Mouse (Mus musculus): ENCODE data around the gene AU022252. TPM values are rescaled to one million over a fixed set of nuclear protein-coding genes. Genes with fewer than 3 reads are reported as not detected.

Gene AU022252
- polyA plus RNA-seq, 1 experiment from 2014 or later, result 28.8 TPM

GRCm38 (mm10) chr4:119185771-119186170 lies 46.7 kb downstream of the AU022252 start:
- Histone ChIP-seq H3K4me1 (ENCODE audit: control insufficient read depth, insufficient read depth, low read length) (no peaks in the 10 kb centered on the region), H3K36me3 (ENCODE audit: control insufficient read depth, insufficient read depth, low read length) (no peaks in the 10 kb centered on the region), H3K27me3 (replicated peaks; ENCODE audit: control insufficient read depth, insufficient read depth, low read length) (no peaks in the 10 kb centered on the region), H3K4me3 (ENCODE audit: low read depth, low read length) (no peak overlapping the region), H3K9me3 (replicated peaks; ENCODE audit: control insufficient read depth, low read length) (no peaks in the 10 kb centered on the region), H3K27ac (ENCODE audit: low read depth, low read length) (no peak overlapping the region), H3K9ac (ENCODE audit: low read length) (no peak overlapping the region), H3K4me2 (ENCODE audit: low read length) (no peak overlapping the region)
- WGBS, result 85% methylated on average over 4 of the region's 4 CpGs
- DNase-seq (ENCODE audit: low spot score) (no peak), ATAC-seq (no peak)

GRCm38 (mm10) chr4:119183525-119183924 lies 49.0 kb downstream of the AU022252 start:
- Histone ChIP-seq H3K9me3 (replicated peaks; ENCODE audit: control insufficient read depth, low read length) (no peaks in the 10 kb centered on the region), H3K4me1 (ENCODE audit: control insufficient read depth, insufficient read depth, low read length) (no peaks in the 10 kb centered on the region), H3K9ac (ENCODE audit: low read length) (no peak overlapping the region), H3K4me2 (ENCODE audit: low read length) (no peak overlapping the region), H3K27me3 (replicated peaks; ENCODE audit: control insufficient read depth, insufficient read depth, low read length) (no peaks in the 10 kb centered on the region), H3K4me3 (ENCODE audit: low read depth, low read length) (no peak overlapping the region), H3K36me3 (ENCODE audit: control insufficient read depth, insufficient read depth, low read length) (no peaks in the 10 kb centered on the region), H3K27ac (ENCODE audit: low read depth, low read length) (no peak overlapping the region)
- ATAC-seq (no peak), DNase-seq (ENCODE audit: low spot score) (no peak)
- WGBS, result 58% methylated on average over 1 of the region's 1 CpGs

GRCm38 (mm10) chr4:119181456-119181855 lies 51.1 kb downstream of the AU022252 start:
- Histone ChIP-seq H3K27me3 (replicated peaks; ENCODE audit: control insufficient read depth, insufficient read depth, low read length) (no peaks in the 10 kb centered on the region), H3K4me1 (ENCODE audit: control insufficient read depth, insufficient read depth, low read length) (no peaks in the 10 kb centered on the region), H3K4me3 (ENCODE audit: low read depth, low read length) (no peak overlapping the region), H3K36me3 (ENCODE audit: control insufficient read depth, insufficient read depth, low read length) (no peaks in the 10 kb centered on the region), H3K9ac (ENCODE audit: low read length) (no peak overlapping the region), H3K9me3 (replicated peaks; ENCODE audit: control insufficient read depth, low read length) (no peaks in the 10 kb centered on the region), H3K4me2 (ENCODE audit: low read length) (no peak overlapping the region), H3K27ac (ENCODE audit: low read depth, low read length) (no peak overlapping the region)
- ATAC-seq (no peak), DNase-seq (ENCODE audit: low spot score) (no peak)
- WGBS, result 89% methylated on average over 9 of the region's 9 CpGs

GRCm38 (mm10) chr4:119180133-119180707 lies 52.3 kb downstream of the AU022252 start:
- ATAC-seq (no peak), DNase-seq (ENCODE audit: low spot score) (no peak)
- Histone ChIP-seq H3K27ac (ENCODE audit: low read depth, low read length) (no peak overlapping the region), H3K4me3 (ENCODE audit: low read depth, low read length) (no peak overlapping the region), H3K36me3 (ENCODE audit: control insufficient read depth, insufficient read depth, low read length) (no peaks in the 10 kb centered on the region), H3K9me3 (replicated peaks; ENCODE audit: control insufficient read depth, low read length) (no peaks in the 10 kb centered on the region), H3K27me3 (replicated peaks; ENCODE audit: control insufficient read depth, insufficient read depth, low read length) (no peaks in the 10 kb centered on the region), H3K9ac (ENCODE audit: low read length) (no peak overlapping the region), H3K4me1 (ENCODE audit: control insufficient read depth, insufficient read depth, low read length) (no peaks in the 10 kb centered on the region), H3K4me2 (ENCODE audit: low read length) (no peak overlapping the region)
- 53% methylated on average over 4 of the region's 4 CpGs for WGBS

- Histone ChIP-seq H3K4me1 (ENCODE audit: control insufficient read depth, insufficient read depth, low read length) (no peaks in the 10 kb centered on the region), H3K4me3 (ENCODE audit: low read depth, low read length) (no peak overlapping the region), H3K9me3 (replicated peaks; ENCODE audit: control insufficient read depth, low read length) (no peaks in the 10 kb centered on the region), H3K36me3 (ENCODE audit: control insufficient read depth, insufficient read depth, low read length) (no peaks in the 10 kb centered on the region), H3K4me2 (ENCODE audit: low read length) (no peak overlapping the region), H3K9ac (ENCODE audit: low read length) (no peak overlapping the region), H3K27ac (ENCODE audit: low read depth, low read length) (no peak overlapping the region), H3K27me3 (replicated peaks; ENCODE audit: control insufficient read depth, insufficient read depth, low read length) (no peaks in the 10 kb centered on the region)
- ATAC-seq (no peak), DNase-seq (ENCODE audit: low spot score) (no peak)
- WGBS, result 83% methylated on average over 18 of the region's 18 CpGs
Measured at GRCm38 (mm10) chr4:119178331-119178730, 54.2 kb downstream of the AU022252 start.

GRCm38 (mm10) chr4:119177702-119178101 lies 54.8 kb downstream of the AU022252 start:
- Histone ChIP-seq H3K4me3 (ENCODE audit: low read depth, low read length) (no peak overlapping the region), H3K4me2 (ENCODE audit: low read length) (no peak overlapping the region), H3K9ac (ENCODE audit: low read length) (no peak overlapping the region), H3K36me3 (ENCODE audit: control insufficient read depth, insufficient read depth, low read length) (no peaks in the 10 kb centered on the region), H3K9me3 (replicated peaks; ENCODE audit: control insufficient read depth, low read length) (no peaks in the 10 kb centered on the region), H3K4me1 (ENCODE audit: control insufficient read depth, insufficient read depth, low read length) (peaks cover 5% of the 10 kb centered on the region), H3K27ac (ENCODE audit: low read depth, low read length) (no peak overlapping the region), H3K27me3 (replicated peaks; ENCODE audit: control insufficient read depth, insufficient read depth, low read length) (no peaks in the 10 kb centered on the region)
- 80% methylated on average over 5 of the region's 5 CpGs for WGBS
- no peak for DNase-seq (ENCODE audit: low spot score)
- no peak for ATAC-seq

- peak within 1 kb of the TSS; percentile 64 for H3K4me2 ChIP-seq (ENCODE audit: low read length)
- no peaks in the 10 kb centered on the region for H3K9me3 ChIP-seq (replicated peaks; ENCODE audit: control insufficient read depth, low read length)
- H3K4me3 ChIP-seq (ENCODE audit: low read depth, low read length), result peak within 1 kb of the TSS; percentile 73
- H3K36me3 ChIP-seq (ENCODE audit: control insufficient read depth, insufficient read depth, low read length), result peaks cover 17% of the 10 kb centered on the region
- H3K9ac ChIP-seq (ENCODE audit: low read length), result peak within 1 kb of the TSS; percentile 85
- under 1% methylated on average over 39 of the region's 40 CpGs for WGBS
- DNase-seq (ENCODE audit: low spot score) (peak; percentile 99), ATAC-seq (peak; percentile 100)
- H3K27ac ChIP-seq (ENCODE audit: low read depth, low read length), result no peak within 1 kb of the TSS
- no peaks in the 10 kb centered on the region for H3K27me3 ChIP-seq (replicated peaks; ENCODE audit: control insufficient read depth, insufficient read depth, low read length)
- peaks cover 6% of the 10 kb centered on the region for H3K4me1 ChIP-seq (ENCODE audit: control insufficient read depth, insufficient read depth, low read length)
Measured at GRCm38 (mm10) chr4:119173851-119174453, 58.6 kb downstream of the AU022252 start, which contains the start of gene Zfp691. Gene Zfp691 (minus strand): TSS chr4:119174195.

GRCm38 (mm10) chr4:119172919-119173650 lies 59.4 kb downstream of the AU022252 start:
- no peaks in the 10 kb centered on the region for H3K27me3 ChIP-seq (replicated peaks; ENCODE audit: control insufficient read depth, insufficient read depth, low read length)
- DNase-seq (ENCODE audit: low spot score), result no peak
- peaks cover 23% of the 10 kb centered on the region for H3K36me3 ChIP-seq (ENCODE audit: control insufficient read depth, insufficient read depth, low read length)
- no peak overlapping the region for H3K27ac ChIP-seq (ENCODE audit: low read depth, low read length)
- H3K9ac ChIP-seq (ENCODE audit: low read length), result peak overlapping the region; percentile 85
- ATAC-seq, result no peak
- H3K4me1 ChIP-seq (ENCODE audit: control insufficient read depth, insufficient read depth, low read length), result peaks cover 6% of the 10 kb centered on the region
- H3K9me3 ChIP-seq (replicated peaks; ENCODE audit: control insufficient read depth, low read length), result no peaks in the 10 kb centered on the region
- peak overlapping the region; percentile 73 for H3K4me3 ChIP-seq (ENCODE audit: low read depth, low read length)
- WGBS, result 45% methylated on average over 18 of the region's 18 CpGs
- H3K4me2 ChIP-seq (ENCODE audit: low read length), result peak overlapping the region; percentile 64

- no peak overlapping the region for H3K4me2 ChIP-seq (ENCODE audit: low read length)
- no peak overlapping the region for H3K9ac ChIP-seq (ENCODE audit: low read length)
- no peak overlapping the region for H3K27ac ChIP-seq (ENCODE audit: low read depth, low read length)
- no peaks in the 10 kb centered on the region for H3K27me3 ChIP-seq (replicated peaks; ENCODE audit: control insufficient read depth, insufficient read depth, low read length)
- peak; percentile 92 for DNase-seq (ENCODE audit: low spot score)
- no peak overlapping the region for H3K4me3 ChIP-seq (ENCODE audit: low read depth, low read length)
- 7% methylated on average over 4 of the region's 4 CpGs for WGBS
- no peaks in the 10 kb centered on the region for H3K9me3 ChIP-seq (replicated peaks; ENCODE audit: control insufficient read depth, low read length)
- ATAC-seq, result peak; percentile 81
- peaks cover under 1% of the 10 kb centered on the region; the same call in 1 of the 2 replicates for H3K4me1 ChIP-seq (ENCODE audit: control insufficient read depth, insufficient read depth, low read length)
- peaks cover 26% of the 10 kb centered on the region for H3K36me3 ChIP-seq (ENCODE audit: control insufficient read depth, insufficient read depth, low read length)
Measured at GRCm38 (mm10) chr4:119167663-119168062, 64.8 kb downstream of the AU022252 start.
